Mouse (Mus musculus) midbrain, embryonic 13.5 days (tissue): ENCODE measurements around the gene Dct. TPM values are rescaled to one million over a fixed set of nuclear protein-coding genes. Genes with fewer than 3 reads are reported as not detected.

Source experiments
- ATAC-seq: fragments of 200-750 bp; cut with Nextera tagmentation; 2 replicates; pipeline ENCODE4 v1.8.0; 2017; ENCODE audit warnings: mild to moderate bottlenecking, moderate TSS enrichment, moderate library complexity
- H3K27ac ChIP-seq: fragments of 300-500 bp; sonication (generic); 2 replicates; pipeline ENCODE4 v1.5.1; 2015; ENCODE audit warnings: inconsistent platforms, mild to moderate bottlenecking, moderate library complexity
- H3K27me3 ChIP-seq: fragments of 300-500 bp; sonication (generic); 2 replicates; pipeline ENCODE4 v1.6.1; 2015; ENCODE audit warnings: mild to moderate bottlenecking, inconsistent platforms
- H3K36me3 ChIP-seq: fragments of 300-500 bp; sonication (generic); 2 replicates; pipeline ENCODE4 v1.6.1; 2015; ENCODE audit warnings: mild to moderate bottlenecking, inconsistent platforms
- H3K4me1 ChIP-seq: fragments of 300-500 bp; sonication (generic); replicated peaks from 2 replicates; pipeline ENCODE4 v1.6.1; 2015; ENCODE audit warnings: inconsistent platforms
- H3K4me2 ChIP-seq: fragments of 300-500 bp; sonication (generic); replicated peaks from 2 replicates; pipeline ENCODE4 v1.6.1; 2015; ENCODE audit warnings: moderate library complexity, mild to moderate bottlenecking, inconsistent platforms
- H3K4me3 ChIP-seq: fragments of 300-500 bp; sonication (generic); replicated peaks from 2 replicates; pipeline ENCODE4 v1.5.1; 2015; ENCODE audit warnings: mild to moderate bottlenecking, inconsistent platforms
- H3K9ac ChIP-seq: fragments of 300-500 bp; sonication (generic); replicated peaks from 2 replicates; pipeline ENCODE4 v1.6.1; 2015; ENCODE audit warnings: mild to moderate bottlenecking, inconsistent platforms
- H3K9me3 ChIP-seq: fragments of 300-500 bp; sonication (generic); 2 replicates; pipeline ENCODE4 v1.6.1; 2016; ENCODE audit warnings: mild to moderate bottlenecking, inconsistent platforms
- WGBS: fragments of 180-500 bp; shearing (Covaris S2); methylation state at CpG from one replicate; pipeline ENCODE4 v1.1.7; 2015; 5-methylcytosine and 5-hydroxymethylcytosine counted together
- polyA plus RNA-seq: library from polyadenylated mRNA; unstranded; fragments of >200 nt; fragmentation: Nextera tagmentation; extraction: Ambion mirVana; gene quantifications from 2 replicates; pipeline ENCODE4 v1.2.1, GENCODE M21; 2015

The Dct gene
- polyA plus RNA-seq, 1 experiment from 2014 or later, result 1.4 TPM

- Histone ChIP-seq H3K27ac (no peak overlapping the region), H3K36me3 (no peaks in the 10 kb centered on the region), H3K9ac (no peak overlapping the region), H3K4me2 (no peak overlapping the region), H3K9me3 (no peaks in the 10 kb centered on the region), H3K4me1 (no peaks in the 10 kb centered on the region), H3K4me3 (no peak overlapping the region), H3K27me3 (no peaks in the 10 kb centered on the region)
- WGBS, result 82% methylated on average over 12 of the region's 12 CpGs
- ATAC-seq, result no peak
Observed at GRCm38 (mm10) chr14:118069439-118070079, 17.5 kb upstream of the Dct start.

GRCm38 (mm10) chr14:118061766-118062432 is 9.9 kb upstream of the Dct start:
- Histone ChIP-seq H3K9ac (no peak overlapping the region), H3K4me3 (no peak overlapping the region), H3K9me3 (no peaks in the 10 kb centered on the region), H3K4me1 (peaks cover 6% of the 10 kb centered on the region), H3K4me2 (no peak overlapping the region), H3K36me3 (no peaks in the 10 kb centered on the region), H3K27me3 (peaks cover 19% of the 10 kb centered on the region), H3K27ac (no peak overlapping the region)
- no peak for ATAC-seq
- 70% methylated on average over 7 of the region's 7 CpGs for WGBS

GRCm38 (mm10) chr14:118058581-118058886 is 6.5 kb upstream of the Dct start:
- Histone ChIP-seq H3K4me2 (no peak overlapping the region), H3K27me3 (peaks cover 53% of the 10 kb centered on the region), H3K4me3 (no peak overlapping the region), H3K27ac (no peak overlapping the region), H3K36me3 (no peaks in the 10 kb centered on the region), H3K9ac (no peak overlapping the region), H3K4me1 (peaks cover 6% of the 10 kb centered on the region), H3K9me3 (no peaks in the 10 kb centered on the region)
- no peak for ATAC-seq
- WGBS, result 87% methylated on average over 4 of the region's 4 CpGs

DNA sequence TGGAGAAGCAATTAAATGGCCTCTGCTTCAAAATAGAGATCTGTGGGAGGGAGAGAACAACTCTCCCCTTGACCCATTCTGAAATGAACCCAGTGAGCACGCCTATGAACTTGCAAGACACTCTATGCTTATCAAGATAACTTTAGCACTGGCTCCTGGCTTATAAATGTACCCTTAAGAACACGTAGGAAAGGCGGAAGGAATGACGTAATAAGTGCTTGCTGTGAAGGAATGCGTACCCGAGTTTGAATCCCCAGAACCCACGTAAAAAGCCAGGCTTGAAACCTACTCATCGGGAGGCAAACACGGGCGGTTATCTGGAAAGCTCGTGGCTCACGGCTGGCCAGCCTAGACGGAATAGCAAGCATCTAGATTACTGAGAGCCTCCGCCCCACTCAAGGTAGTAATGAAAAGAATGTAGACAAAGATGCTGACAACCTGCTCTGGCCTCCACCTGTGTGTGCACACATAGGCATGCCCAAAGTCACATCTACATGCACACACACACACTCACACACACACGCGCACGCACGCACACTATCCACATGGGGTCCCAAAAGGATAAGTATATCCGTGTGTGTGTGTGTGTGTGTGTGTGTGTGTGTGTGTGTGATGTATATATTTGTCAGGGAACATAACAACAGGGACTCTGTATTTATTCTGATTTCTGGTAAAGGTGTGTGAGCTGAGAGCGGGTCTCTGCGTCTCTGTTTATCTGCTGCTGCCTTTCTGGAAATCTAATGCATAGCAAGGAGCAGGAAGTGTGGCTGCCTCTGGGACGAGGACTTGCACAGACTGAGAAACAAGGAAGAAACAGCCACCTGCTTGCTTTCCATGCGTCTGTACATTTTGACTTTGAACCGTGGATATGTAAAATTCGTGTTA is 5.9 kb upstream of the Dct start:
- Histone ChIP-seq H3K4me1 (peaks cover 6% of the 10 kb centered on the region), H3K4me3 (no peak overlapping the region), H3K36me3 (no peaks in the 10 kb centered on the region), H3K9ac (no peak overlapping the region), H3K27ac (no peak overlapping the region), H3K27me3 (peaks cover 56% of the 10 kb centered on the region), H3K9me3 (no peaks in the 10 kb centered on the region), H3K4me2 (no peak overlapping the region)
- 88% methylated on average over 25 of the region's 25 CpGs for WGBS
- no peak for ATAC-seq

GRCm38 (mm10) chr14:118052770-118053169 is 726 bp upstream of the Dct start:
- ATAC-seq, result peak; percentile 37
- no peak overlapping the region for H3K4me3 ChIP-seq
- H3K4me2 ChIP-seq, result peak overlapping the region; percentile 13; the same call in 1 of the 2 replicates
- H3K9ac ChIP-seq, result no peak overlapping the region
- H3K27ac ChIP-seq, result no peak overlapping the region
- H3K4me1 ChIP-seq, result peaks cover 20% of the 10 kb centered on the region
- H3K27me3 ChIP-seq, result peaks cover 78% of the 10 kb centered on the region
- 58% methylated on average over 11 of the region's 11 CpGs for WGBS
- H3K36me3 ChIP-seq, result no peaks in the 10 kb centered on the region
- H3K9me3 ChIP-seq, result no peaks in the 10 kb centered on the region

GRCm38 (mm10) chr14:118051396-118051795 is 648 bp downstream of the Dct start:
- ATAC-seq, result peak; percentile 6; the same call in 1 of the 2 replicates
- Histone ChIP-seq H3K36me3 (no peaks in the 10 kb centered on the region), H3K4me3 (no peak overlapping the region), H3K4me1 (peaks cover 20% of the 10 kb centered on the region), H3K9ac (no peak overlapping the region), H3K4me2 (no peak overlapping the region), H3K9me3 (no peaks in the 10 kb centered on the region), H3K27me3 (peaks cover 70% of the 10 kb centered on the region), H3K27ac (0 out of 2 replicates have a peak overlapping the region, but pooled peaks have one; percentile 10)
- 71% methylated on average over 11 of the region's 11 CpGs for WGBS

DNA sequence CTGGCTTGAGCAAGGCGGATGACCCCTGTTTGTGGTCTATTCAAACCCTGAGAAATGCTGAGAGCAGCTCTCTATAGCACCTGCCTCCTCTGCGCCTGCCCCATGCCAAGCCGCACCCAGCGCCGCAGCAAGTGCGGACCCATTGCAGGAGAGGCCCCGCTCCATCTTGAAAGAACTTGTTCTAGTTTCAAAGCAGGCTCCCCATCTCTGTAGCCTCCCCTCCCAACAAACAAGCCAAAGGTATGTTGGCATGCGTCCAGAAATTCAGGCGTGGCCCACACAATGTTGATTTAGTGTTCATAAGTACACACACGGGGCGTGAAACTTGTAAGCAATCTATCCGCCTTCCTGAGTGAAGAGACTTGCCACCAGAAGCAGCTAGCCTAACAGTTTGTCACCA is 1.1 kb downstream of the Dct start:
- H3K27ac ChIP-seq, result no peak overlapping the region
- 87% methylated on average over 12 of the region's 12 CpGs for WGBS
- ATAC-seq, result no peak

GRCm38 (mm10) chr14:118050431-118050830 is 1.6 kb downstream of the Dct start:
- peaks cover 64% of the 10 kb centered on the region for H3K27me3 ChIP-seq
- H3K9ac ChIP-seq, result no peak overlapping the region
- H3K4me1 ChIP-seq, result peaks cover 20% of the 10 kb centered on the region
- 71% methylated on average over 10 of the region's 10 CpGs for WGBS
- no peak overlapping the region for H3K4me2 ChIP-seq
- H3K4me3 ChIP-seq, result no peak overlapping the region
- H3K36me3 ChIP-seq, result no peaks in the 10 kb centered on the region
- H3K9me3 ChIP-seq, result no peaks in the 10 kb centered on the region
- no peak for ATAC-seq
- H3K27ac ChIP-seq, result no peak overlapping the region

More for the DNA sequence above, 1.1 kb downstream of the Dct start:
- H3K36me3 ChIP-seq, result no peaks in the 10 kb centered on the region
- H3K27me3 ChIP-seq, result peaks cover 66% of the 10 kb centered on the region
- H3K4me2 ChIP-seq, result no peak overlapping the region
- H3K4me3 ChIP-seq, result no peak overlapping the region
- H3K9me3 ChIP-seq, result no peaks in the 10 kb centered on the region
- H3K9ac ChIP-seq, result no peak overlapping the region
- H3K4me1 ChIP-seq, result peaks cover 20% of the 10 kb centered on the region

DNA sequence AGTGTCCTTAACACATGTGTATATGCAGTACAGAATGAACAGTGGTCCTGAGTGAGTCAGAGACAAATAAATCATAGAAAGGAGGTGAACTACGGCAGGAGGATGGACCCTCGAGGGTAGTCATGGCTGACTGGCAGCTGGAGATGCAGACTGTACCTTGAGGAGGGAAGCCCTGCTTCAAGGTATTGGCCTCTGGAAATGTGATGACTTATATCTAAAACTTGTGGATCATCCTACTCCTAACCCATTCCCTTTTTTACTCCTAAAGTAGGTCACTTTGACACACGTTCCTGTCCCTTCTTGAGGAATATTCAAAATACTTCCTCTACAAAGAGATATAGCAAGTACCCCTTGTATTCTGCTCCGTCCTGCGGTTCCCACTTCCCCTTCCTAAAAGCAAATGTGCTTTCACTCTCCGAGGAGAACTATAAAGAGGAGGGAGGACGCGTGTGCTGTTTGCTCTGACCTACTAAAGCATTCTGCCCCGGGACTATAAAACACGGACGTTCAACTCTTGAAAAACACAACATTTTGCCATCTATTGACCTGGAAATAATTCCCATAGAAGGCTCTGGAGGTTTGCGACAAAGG is 2.3 kb downstream of the Dct start:
- peaks cover 62% of the 10 kb centered on the region for H3K27me3 ChIP-seq
- peaks cover 20% of the 10 kb centered on the region for H3K4me1 ChIP-seq
- H3K4me2 ChIP-seq, result no peak overlapping the region
- H3K9ac ChIP-seq, result no peak overlapping the region
- no peak for ATAC-seq
- 76% methylated on average over 12 of the region's 12 CpGs for WGBS
- no peak overlapping the region for H3K27ac ChIP-seq
- no peaks in the 10 kb centered on the region for H3K36me3 ChIP-seq
- H3K4me3 ChIP-seq, result no peak overlapping the region
- H3K9me3 ChIP-seq, result no peaks in the 10 kb centered on the region

- Histone ChIP-seq H3K4me1 (no peaks in the 10 kb centered on the region), H3K9ac (no peak overlapping the region), H3K9me3 (no peaks in the 10 kb centered on the region), H3K27me3 (peaks cover 24% of the 10 kb centered on the region), H3K36me3 (no peaks in the 10 kb centered on the region), H3K4me2 (no peak overlapping the region; the same call in 1 of the 2 replicates), H3K4me3 (no peak overlapping the region), H3K27ac (no peak overlapping the region)
- peak; percentile 83 for ATAC-seq
- 69% methylated on average over 17 of the region's 17 CpGs for WGBS
Observed at GRCm38 (mm10) chr14:118042963-118043362, 9.1 kb downstream of the Dct start.

- Histone ChIP-seq H3K4me1 (no peaks in the 10 kb centered on the region), H3K36me3 (no peaks in the 10 kb centered on the region), H3K4me3 (no peak overlapping the region), H3K27ac (no peak overlapping the region), H3K4me2 (no peak overlapping the region), H3K9me3 (no peaks in the 10 kb centered on the region), H3K27me3 (peaks cover 23% of the 10 kb centered on the region), H3K9ac (no peak overlapping the region)
- ATAC-seq, result no peak
- 51% methylated on average over 18 of the region's 18 CpGs for WGBS
Observed at GRCm38 (mm10) chr14:118042066-118042762, 9.8 kb downstream of the Dct start.
